Mouse (Mus musculus) spleen, adult 2 months (tissue): ENCODE measurements around the gene Pla2g7.

Experiments
- CTCF ChIP-seq: fragments of 200-500 bp; IDR thresholded peaks from 2 replicates; pipeline ENCODE4 v1.5.1; 2011; ENCODE audit warnings: mild to moderate bottlenecking, inconsistent platforms; ENCODE audit not compliant: insufficient read depth, insufficient read length, insufficient replicate concordance; ENCODE audit errors: extremely low read depth
- POLR2A ChIP-seq: fragments of 200-500 bp; IDR thresholded peaks from 2 replicates; pipeline ENCODE4 v1.6.1; 2011; ENCODE audit warnings: low read depth, low read length, inconsistent platforms

GRCm38 (mm10) chr17:43538767-43539166, 29.1 kb upstream of the Pla2g7 start:
- TF ChIP-seq POLR2A (no peak), CTCF (no peak)
